Mouse (Mus musculus): ENCODE results near the gene Prr23a2.

Prr23a2 gene

GRCm38 (mm10) chr9:98856210-98856609, at the start of gene Prr23a2:
Gene Prr23a2 (plus strand): TSS chr9:98856494.
- no peak for ATAC-seq (ENCODE audit: low TSS enrichment)

DNA sequence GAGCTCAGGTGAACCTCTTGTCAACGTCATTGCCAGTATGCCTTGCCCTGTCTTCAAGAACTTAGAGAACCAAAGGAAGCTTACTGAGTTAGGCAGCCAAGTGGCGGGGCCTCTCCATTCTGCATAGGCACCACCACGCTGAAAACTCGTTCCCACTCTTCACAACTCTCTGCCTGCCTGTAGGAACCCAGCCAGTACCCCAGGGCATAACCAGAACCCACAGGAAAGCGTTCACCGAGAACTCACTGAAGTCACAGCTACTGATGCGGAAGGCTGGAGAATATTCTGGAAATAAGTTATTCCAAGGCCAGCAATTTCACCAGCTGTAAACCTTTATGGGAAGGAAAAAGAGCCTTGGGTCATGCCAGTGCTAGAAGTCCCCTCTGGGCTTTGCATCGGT, 48.7 kb upstream of the Prr23a2 start:
- no peak for ATAC-seq (ENCODE audit: low TSS enrichment)

DNA sequence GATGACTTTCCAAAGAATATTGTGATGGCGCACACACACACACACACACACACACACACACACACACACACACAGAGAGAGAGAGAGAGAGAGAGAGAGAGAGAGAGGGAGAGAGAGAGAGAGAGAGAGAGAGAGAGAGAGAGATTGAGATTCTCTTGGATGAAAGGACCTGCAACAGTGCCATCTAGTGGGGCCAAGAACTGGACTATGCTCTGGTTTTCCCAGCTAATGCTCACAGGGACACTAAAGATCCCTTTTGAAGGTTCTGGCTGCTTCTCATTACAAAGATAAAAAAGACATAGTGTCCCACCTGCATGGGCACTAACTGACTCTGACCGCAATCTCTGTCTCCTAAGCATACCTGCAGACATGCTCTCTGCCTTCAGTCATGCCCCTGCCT, 46.8 kb upstream of the Prr23a2 start:
- ATAC-seq (ENCODE audit: low TSS enrichment), result peak; percentile 65; the same call in 1 of the 2 replicates

DNA sequence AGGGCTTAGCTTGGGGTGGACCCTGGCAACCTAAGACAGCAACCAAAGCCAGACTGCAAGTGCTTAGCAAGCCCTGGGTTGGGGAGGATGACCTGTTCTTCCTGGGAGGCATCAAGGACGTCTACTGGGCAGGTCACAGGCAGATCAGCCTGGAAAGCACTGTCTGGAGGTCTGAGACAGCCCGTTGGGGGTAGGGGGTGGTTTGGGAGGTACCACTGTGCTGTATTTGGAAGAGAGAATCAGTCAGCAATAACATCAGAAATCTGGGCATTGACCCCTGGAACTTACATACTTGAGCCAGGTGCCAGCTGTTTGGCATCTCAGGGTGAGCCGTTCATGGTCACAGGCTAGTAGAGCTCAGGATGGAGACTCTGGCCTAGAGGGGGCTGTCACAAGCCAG, 40.2 kb upstream of the Prr23a2 start:
- no peak for ATAC-seq (ENCODE audit: low TSS enrichment)

- no peak for ATAC-seq (ENCODE audit: low TSS enrichment)
These were observed 38.7 kb upstream of the Prr23a2 start for GRCm38 (mm10) chr9:98817592-98817991.

- ATAC-seq (ENCODE audit: low TSS enrichment), result no peak
These were observed 37.3 kb upstream of the Prr23a2 start for GRCm38 (mm10) chr9:98818971-98819370.

DNA sequence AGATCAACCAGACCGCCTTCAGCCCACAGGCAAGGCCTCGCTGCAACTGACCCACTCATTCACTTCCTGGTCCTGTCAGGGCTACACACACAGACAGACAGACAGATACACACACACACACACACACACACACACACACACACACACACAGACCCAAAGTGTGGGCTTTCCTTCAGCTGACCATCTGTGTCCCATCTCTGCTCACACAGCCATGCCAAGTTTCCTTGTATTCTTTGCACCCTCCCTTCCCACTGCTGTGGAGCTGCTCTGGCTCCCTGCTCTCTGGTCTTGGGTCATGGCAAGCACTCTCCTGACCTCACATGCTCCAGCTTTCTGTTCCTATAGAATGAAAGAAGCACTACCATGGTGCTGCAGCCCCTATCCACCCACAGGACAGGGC, 36.8 kb upstream of the Prr23a2 start:
- no peak for ATAC-seq (ENCODE audit: low TSS enrichment)

DNA sequence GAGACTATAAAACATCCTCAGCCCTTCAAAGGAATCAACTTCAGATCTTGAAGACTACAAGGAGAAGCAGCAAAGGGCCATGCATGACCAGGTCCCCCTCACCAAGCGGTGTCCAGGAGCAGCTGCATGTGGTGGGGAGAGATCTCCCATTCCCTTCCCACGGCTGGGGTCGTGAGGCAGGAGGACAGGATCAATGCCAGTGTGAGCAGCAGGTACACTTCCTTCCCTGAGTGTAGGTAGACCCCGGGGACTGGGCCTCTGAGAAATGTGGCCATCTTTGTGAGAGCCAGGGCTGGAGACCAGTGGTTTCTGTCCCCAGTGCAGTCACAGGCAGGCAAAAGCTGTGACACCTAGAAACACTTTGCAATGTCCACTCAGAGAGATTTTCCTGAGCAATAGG, 35.8 kb upstream of the Prr23a2 start:
- ATAC-seq (ENCODE audit: low TSS enrichment), result no peak

GRCm38 (mm10) chr9:98821067-98821466, 35.2 kb upstream of the Prr23a2 start:
- ATAC-seq (ENCODE audit: low TSS enrichment), result no peak

DNA sequence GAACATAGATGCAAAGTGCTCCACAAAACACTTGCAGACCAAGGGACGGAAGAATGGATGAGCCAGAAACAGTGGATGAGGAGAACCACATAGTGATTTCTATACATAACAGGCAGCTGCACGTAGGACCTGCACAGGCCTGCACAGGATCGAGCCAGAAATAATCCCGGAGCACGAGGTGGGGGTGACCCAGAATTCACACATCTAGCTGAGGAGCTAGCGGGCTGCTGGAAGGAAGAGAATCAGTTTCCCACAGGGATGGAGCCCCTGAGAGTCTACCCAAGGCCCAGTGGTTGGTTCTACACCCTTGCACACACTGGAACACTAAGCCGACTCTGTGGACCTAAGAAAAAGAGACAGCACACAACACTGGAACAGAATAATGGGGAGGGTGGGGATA, 32.5 kb upstream of the Prr23a2 start:
- no peak for ATAC-seq (ENCODE audit: low TSS enrichment)

DNA sequence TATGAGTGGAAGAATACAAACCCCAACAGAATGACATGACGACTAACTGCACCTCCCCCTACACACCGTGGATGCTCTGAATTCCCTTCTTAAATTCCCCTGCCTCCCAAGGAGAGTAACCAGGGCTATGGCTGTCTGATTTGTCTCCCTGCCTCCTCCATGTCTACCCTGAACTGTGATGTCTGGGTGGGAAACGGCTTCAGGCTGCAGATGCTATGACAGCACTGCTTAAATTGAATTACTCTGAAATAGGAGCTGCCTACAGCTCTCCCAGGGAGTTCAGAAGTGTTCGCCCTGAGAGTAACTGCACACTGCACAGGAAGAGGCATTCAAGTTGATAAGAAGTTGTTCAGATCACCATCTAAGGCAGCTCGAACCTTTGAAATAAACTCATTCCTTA, 26.8 kb upstream of the Prr23a2 start:
- no peak for ATAC-seq (ENCODE audit: low TSS enrichment)

DNA sequence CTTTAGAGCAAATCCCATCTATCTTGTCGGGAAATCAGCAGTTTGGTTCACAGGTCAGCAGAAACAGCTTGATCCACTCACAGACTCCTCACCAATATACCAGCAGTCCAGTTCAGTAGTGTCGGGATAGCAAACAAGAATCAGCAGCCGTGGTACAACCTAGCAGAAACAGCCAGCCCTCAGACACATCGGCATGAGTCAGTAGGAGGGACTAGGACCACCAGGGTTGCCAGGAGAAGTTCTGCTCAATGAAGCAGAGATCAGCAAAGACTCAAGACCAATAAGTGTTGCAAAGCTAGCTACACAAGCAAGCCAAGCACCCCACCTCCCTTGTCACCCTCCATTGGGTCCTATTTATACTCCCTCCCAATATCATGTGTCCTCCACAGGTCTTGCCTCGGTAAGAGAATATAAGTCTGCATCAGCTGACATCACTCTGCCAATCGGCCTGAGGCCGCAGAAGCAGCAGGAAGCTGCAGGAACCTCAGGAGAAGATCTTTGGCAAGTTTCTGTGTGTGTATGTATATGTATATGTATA, 18.7 kb upstream of the Prr23a2 start:
- no peak for ATAC-seq (ENCODE audit: low TSS enrichment)

DNA sequence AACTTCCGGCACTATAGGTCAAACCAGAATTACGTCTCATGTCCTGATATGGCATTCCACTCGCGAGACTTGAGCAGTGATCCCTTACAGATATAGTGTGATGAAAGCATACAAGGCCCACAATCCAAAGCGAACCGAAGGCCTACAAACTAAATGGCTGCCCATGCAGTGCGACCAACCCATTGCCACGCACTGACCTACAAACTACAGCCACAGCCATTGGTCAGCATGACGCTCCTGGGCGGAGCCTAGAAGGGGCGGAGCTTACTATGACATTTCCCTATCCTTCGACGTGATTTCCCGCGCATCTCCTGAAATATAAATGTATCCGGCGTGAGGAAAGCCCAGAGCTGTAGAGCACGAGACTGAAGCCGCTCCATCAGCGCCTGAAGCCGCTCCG, 14.2 kb upstream of the Prr23a2 start, which contains the start of gene Prr23a1:
TSS of gene Prr23a1 (plus strand) at position 387 of the 400 bp plus-strand sequence.
- ATAC-seq (ENCODE audit: low TSS enrichment), result no peak

- no peak for ATAC-seq (ENCODE audit: low TSS enrichment)
These were observed 7.2 kb downstream of the Prr23a2 start for GRCm38 (mm10) chr9:98863463-98863862.

DNA sequence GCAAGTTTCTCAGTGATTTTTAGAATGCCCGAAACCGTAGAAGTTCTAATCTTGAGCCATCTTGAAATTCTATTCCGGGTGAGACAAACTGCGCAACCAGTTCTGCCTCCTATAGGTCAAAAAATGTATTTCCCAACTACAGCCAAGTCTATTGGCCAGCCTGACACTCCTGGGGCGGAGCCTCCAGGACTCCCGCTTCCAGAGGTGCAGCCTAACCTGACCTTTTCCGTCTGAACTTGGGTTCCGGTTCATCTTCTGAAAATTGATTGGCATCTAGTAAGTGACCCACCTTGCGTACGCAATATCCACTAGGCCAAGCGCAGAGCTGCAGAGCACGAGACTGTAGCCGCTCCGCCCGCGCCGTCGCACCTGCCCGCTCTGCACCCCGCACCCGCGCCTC, 8.3 kb downstream of the Prr23a2 start, which contains the start of gene Prr23a3:
TSS of gene Prr23a3 (plus strand) at position 197 of the 400 bp plus-strand sequence.
- no peak for ATAC-seq (ENCODE audit: low TSS enrichment)

DNA sequence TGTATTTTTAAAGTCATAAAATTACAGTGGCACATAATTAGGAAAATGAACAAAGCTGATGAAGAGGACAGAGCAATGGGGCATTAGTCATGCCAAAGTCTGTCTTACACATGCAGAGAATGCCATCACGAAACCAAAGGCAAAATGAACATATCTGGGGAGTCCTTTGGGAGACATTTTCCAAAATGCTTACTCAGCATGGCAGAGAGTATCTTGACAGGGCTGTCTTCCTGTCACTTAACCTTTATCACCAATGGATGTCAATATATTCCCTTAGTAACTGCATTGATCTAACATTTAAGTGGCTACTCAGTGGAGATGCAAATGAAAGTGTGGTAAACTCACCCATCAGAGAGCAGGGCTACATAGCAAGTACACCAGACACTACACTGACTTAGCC, 45.2 kb downstream of the Prr23a2 start:
- ATAC-seq (ENCODE audit: low TSS enrichment), result no peak

GRCm38 (mm10) chr9:98902819-98903218, 46.5 kb downstream of the Prr23a2 start, which contains the start of gene 7420426K07Rik:
Gene 7420426K07Rik (plus strand): TSS chr9:98903119.
- no peak for ATAC-seq (ENCODE audit: low TSS enrichment)
